Mouse (Mus musculus) hindbrain, embryonic 15.5 days (tissue): ENCODE measurements around the gene Yaf2. TPM values are rescaled to one million over a fixed set of nuclear protein-coding genes. Genes with fewer than 3 reads are reported as not detected.
"Not testable (repeated sequence)": the region's sequence is repeated elsewhere in the genome, so short reads cannot be mapped to it uniquely, and the experiment has no call there.

Experiments used
- ATAC-seq: fragments of 200-750 bp; cut with Nextera tagmentation; 2 replicates; pipeline ENCODE4 v1.8.0; 2017; ENCODE audit warnings: low read depth, moderate number of reproducible peaks, moderate TSS enrichment; ENCODE audit not compliant: low FRiP score
- H3K27ac ChIP-seq: fragments of 300-500 bp; sonication (generic); replicated peaks from 2 replicates; pipeline ENCODE4 v1.5.1; 2015; ENCODE audit warnings: mild to moderate bottlenecking, inconsistent platforms
- H3K27me3 ChIP-seq: fragments of 300-500 bp; sonication (generic); 2 replicates; pipeline ENCODE4 v1.6.1; 2015; ENCODE audit warnings: control low read depth, inconsistent platforms
- H3K36me3 ChIP-seq: fragments of 300-500 bp; sonication (generic); 2 replicates; pipeline ENCODE4 v1.6.1; 2015; ENCODE audit warnings: control low read depth, inconsistent platforms
- H3K4me1 ChIP-seq: fragments of 300-500 bp; sonication (generic); replicated peaks from 2 replicates; pipeline ENCODE4 v1.6.1; 2015; ENCODE audit warnings: control low read depth, inconsistent platforms
- H3K4me2 ChIP-seq: fragments of 300-500 bp; sonication (generic); 2 replicates; pipeline ENCODE4 v1.6.1; 2015; ENCODE audit warnings: moderate library complexity, mild to moderate bottlenecking, inconsistent platforms
- H3K4me3 ChIP-seq: fragments of 300-500 bp; sonication (generic); 2 replicates; pipeline ENCODE4 v1.5.1; 2015; ENCODE audit warnings: mild to moderate bottlenecking, inconsistent platforms
- H3K9ac ChIP-seq: fragments of 300-500 bp; sonication (generic); 2 replicates; pipeline ENCODE4 v1.6.1; 2015; ENCODE audit warnings: inconsistent platforms
- H3K9me3 ChIP-seq: fragments of 300-500 bp; sonication (generic); 2 replicates; pipeline ENCODE4 v1.6.1; 2016; ENCODE audit warnings: control low read depth, inconsistent platforms
- WGBS: fragments of 180-500 bp; shearing (Covaris S2); methylation state at CpG from one replicate; pipeline ENCODE4 v1.1.7; 2015; 5-methylcytosine and 5-hydroxymethylcytosine counted together
- polyA plus RNA-seq: library from polyadenylated mRNA; unstranded; fragments of >200 nt; fragmentation: Nextera tagmentation; extraction: Ambion mirVana; gene quantifications from 2 replicates; pipeline ENCODE4 v1.2.1, GENCODE M21; 2015

The Yaf2 gene
- 128 and 131 TPM in 2 replicates for polyA plus RNA-seq

DNA sequence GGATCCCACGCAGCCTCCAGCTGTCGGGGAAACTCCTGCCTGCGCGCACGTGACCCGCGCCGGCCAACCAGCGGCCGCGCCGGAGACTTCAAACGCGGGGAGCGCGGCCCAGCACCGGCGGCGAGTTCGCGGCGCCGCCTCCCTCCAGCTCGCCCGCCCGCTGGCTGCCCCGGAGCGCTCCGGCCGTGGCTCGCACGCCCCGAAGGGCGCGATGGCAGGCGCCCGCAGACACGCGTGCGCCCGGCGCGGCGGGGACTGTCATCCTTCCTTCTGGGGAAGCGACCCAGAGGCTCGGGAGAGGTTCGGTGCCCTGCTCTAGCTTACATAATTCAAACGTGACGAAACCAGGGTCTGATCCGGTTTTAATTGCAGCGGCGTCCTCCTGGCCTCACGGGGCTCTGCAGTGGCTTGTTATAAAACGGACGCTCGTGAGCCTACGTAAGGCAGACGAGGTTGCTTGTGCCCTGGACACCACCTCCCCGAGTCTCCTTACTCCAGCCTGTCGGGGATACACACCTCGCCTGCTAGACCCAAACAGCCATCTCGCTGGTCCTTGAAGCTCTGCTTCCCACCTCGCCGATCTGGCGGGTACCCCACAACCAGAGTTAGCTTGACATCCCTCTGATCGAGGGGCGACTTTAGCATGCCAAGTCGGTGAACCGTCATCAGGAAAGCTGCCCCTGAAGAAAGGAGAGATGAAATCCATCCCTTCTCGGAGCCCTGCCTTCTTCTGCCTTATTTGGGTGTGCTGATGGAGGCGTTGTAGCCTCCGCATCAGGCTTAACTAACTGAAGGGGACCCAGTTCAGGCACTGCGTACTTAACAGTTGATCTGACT lies at the start of gene Yaf2:
TSS of gene Yaf2 (minus strand) at position 11 of the 837 bp plus-strand sequence.
- H3K9ac ChIP-seq: peak within 1 kb of the TSS; percentile 92
- H3K27me3 ChIP-seq: no peaks in the 10 kb centered on the region
- peak within 1 kb of the TSS; percentile 91 for H3K4me3 ChIP-seq
- peak within 1 kb of the TSS; percentile 77 for H3K4me2 ChIP-seq
- peaks cover 23% of the 10 kb centered on the region for H3K4me1 ChIP-seq
- WGBS: under 1% methylated on average over 66 of the region's 73 CpGs
- H3K27ac ChIP-seq: peak within 1 kb of the TSS; percentile 95
- no peaks in the 10 kb centered on the region for H3K36me3 ChIP-seq
- ATAC-seq: peak; percentile 95
- no peaks in the 10 kb centered on the region for H3K9me3 ChIP-seq

DNA sequence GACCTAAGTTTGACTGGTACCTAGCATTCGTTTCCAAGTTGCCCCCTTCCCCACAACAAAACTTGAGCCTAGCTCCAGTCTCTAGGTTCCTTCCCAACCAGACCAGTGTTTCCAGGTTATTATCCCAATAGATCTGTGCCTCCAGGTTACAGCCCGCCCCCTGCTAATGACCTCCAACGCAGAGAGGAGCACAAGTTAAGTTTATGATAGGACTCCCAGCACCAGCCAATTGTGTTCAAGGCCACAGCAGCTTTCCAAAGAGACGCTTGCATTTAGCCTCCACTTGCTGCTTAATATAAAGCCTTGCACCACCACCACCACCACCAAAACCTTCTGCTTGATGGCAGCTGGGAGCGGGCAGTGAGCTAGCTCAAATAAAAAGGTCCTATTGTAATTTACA lies 44.6 kb upstream of the Yaf2 start:
- H3K9me3 ChIP-seq: no peaks in the 10 kb centered on the region
- H3K4me2 ChIP-seq: no peak overlapping the region
- no peak overlapping the region for H3K4me3 ChIP-seq
- no peak overlapping the region for H3K27ac ChIP-seq
- H3K36me3 ChIP-seq: peaks cover 20% of the 10 kb centered on the region
- WGBS: 68% methylated on average over 5 of the region's 5 CpGs
- no peak for ATAC-seq
- no peaks in the 10 kb centered on the region for H3K27me3 ChIP-seq
- no peaks in the 10 kb centered on the region for H3K4me1 ChIP-seq
- no peak overlapping the region for H3K9ac ChIP-seq

DNA sequence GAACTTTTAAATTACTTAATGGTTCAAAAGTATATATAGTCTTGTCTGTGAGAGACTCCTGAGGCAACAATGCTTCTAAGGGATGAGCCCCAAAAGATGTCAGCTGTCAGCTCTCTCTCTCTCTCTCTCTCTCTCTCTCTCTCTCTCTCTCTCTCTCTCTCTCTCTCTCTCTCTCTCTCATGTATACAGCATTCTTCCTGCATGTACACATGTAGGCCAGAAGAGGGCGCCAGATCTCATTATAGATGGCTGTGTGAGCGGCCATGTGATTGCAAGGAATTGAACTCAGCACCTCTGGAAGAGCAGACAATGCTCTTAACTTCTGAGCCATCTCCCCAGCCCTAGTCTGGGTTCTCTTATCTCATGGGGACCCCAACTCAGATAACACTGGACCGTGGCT lies 42.4 kb upstream of the Yaf2 start:
- no peaks in the 10 kb centered on the region for H3K4me1 ChIP-seq
- no peak overlapping the region for H3K4me3 ChIP-seq
- no peak overlapping the region for H3K4me2 ChIP-seq
- H3K27me3 ChIP-seq: no peaks in the 10 kb centered on the region
- WGBS: 74% methylated on average over 3 of the region's 3 CpGs
- no peaks in the 10 kb centered on the region for H3K9me3 ChIP-seq
- no peak for ATAC-seq
- no peak overlapping the region for H3K9ac ChIP-seq
- H3K27ac ChIP-seq: no peak overlapping the region
- H3K36me3 ChIP-seq: peaks cover 5% of the 10 kb centered on the region

DNA sequence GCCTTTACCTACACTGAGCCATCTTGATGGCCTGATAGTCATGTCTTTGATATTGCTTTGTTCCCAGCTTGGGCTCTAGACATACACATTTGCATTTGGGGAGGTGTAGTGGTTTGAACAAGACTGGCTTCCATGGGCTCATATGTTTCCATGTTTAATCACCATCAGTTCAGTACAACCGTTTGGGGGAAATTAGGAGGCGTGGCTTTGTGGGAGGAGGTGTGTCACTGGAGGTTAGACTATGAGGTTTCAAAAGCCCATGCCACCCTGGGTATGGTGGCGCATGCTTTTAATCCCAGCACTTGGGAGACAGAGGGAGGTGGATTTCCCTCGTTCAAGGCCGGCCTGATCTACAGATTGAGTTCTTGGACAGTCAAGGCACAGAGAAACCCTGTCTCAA lies 39.0 kb upstream of the Yaf2 start:
- H3K4me3 ChIP-seq: no peak overlapping the region
- 97% methylated on average over 5 of the region's 5 CpGs for WGBS

DNA sequence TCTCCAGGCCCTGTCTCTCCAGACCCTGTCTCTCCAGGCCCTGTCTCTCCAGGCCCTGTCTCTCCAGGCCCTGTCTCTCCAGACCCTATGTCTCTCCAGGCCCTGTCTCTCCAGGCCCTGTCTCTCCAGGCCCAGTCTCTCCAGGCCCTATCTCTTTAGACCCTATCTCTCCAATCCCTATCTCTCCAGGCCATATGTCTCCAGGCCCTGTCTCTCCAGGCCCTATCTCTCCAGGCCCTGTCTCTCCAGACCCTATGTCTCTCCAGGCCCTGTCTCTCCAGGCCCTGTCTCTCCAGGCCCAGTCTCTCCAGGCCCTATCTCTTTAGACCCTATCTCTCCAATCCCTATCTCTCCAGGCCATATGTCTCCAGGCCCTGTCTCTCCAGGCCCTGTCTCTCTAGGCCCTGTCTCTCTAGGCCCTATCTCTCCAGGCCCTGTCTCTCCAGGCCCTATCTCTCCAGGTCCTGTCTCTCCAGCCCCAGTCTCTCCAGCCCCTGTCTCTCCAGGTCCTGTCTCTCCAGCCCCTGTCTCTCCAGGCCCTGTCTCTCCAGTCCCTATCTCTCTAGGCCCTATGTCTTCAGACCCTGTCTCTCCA lies 35.9 kb upstream of the Yaf2 start:
- ATAC-seq, H3K4me1 ChIP-seq, H3K27me3 ChIP-seq, H3K9me3 ChIP-seq, H3K4me3 ChIP-seq, H3K4me2 ChIP-seq, H3K9ac ChIP-seq, H3K27ac ChIP-seq, H3K36me3 ChIP-seq: not testable (repeated sequence)

More for the DNA sequence above, 39.0 kb upstream of the Yaf2 start:
- Histone ChIP-seq H3K27ac (no peak overlapping the region), H3K9ac (no peak overlapping the region), H3K9me3 (no peaks in the 10 kb centered on the region), H3K4me2 (no peak overlapping the region), H3K27me3 (no peaks in the 10 kb centered on the region), H3K4me1 (no peaks in the 10 kb centered on the region), H3K36me3 (no peaks in the 10 kb centered on the region)
- ATAC-seq: no peak

DNA sequence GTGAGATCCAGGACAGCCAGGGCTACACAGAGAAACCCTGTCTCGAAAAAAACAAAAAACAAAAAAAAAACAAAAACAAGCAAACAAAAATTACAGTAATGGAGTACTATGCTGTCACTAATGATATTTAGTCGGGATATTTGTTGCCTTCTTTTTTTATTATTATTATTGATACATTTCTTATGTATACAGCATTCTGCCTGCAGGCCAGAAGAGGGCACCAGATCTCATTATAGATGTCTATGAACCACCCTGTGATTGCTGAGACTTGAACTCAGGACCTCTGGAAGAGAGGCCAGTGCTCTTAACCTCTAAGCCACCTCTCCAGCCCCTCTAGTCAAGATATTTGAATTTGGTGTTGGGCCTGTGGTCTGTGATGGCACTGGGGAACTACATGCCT lies 35.1 kb upstream of the Yaf2 start:
- Histone ChIP-seq H3K27ac (no peak overlapping the region), H3K36me3 (no peaks in the 10 kb centered on the region), H3K27me3 (no peaks in the 10 kb centered on the region), H3K4me2 (no peak overlapping the region), H3K4me1 (no peaks in the 10 kb centered on the region), H3K9ac (no peak overlapping the region), H3K9me3 (no peaks in the 10 kb centered on the region), H3K4me3 (no peak overlapping the region)
- no peak for ATAC-seq
- WGBS: 92% methylated on average over 2 of the region's 2 CpGs

DNA sequence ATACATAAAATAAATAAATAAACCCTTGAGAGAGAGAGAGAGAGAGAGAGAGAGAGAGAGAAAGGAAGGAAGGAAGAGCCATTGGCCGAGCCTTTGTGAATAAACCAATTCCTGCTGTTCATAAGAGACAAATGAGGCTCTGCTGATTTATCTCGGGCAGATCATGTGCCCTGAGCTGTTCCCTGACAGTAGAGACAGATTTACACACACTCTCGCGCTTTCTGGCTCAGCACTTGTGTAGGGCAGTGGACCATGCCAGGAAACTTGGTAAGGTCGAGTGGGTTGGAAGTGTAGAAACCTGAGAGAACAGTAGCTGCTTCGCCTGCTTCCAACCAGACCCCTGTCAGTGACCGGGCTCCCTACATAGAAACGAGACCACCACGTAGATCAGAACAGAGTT lies 31.8 kb upstream of the Yaf2 start:
- H3K4me1 ChIP-seq: no peaks in the 10 kb centered on the region
- no peak overlapping the region for H3K27ac ChIP-seq
- H3K4me2 ChIP-seq: no peak overlapping the region
- no peak for ATAC-seq
- no peak overlapping the region for H3K9ac ChIP-seq
- 77% methylated on average over 9 of the region's 9 CpGs for WGBS
- H3K9me3 ChIP-seq: no peaks in the 10 kb centered on the region
- no peaks in the 10 kb centered on the region for H3K27me3 ChIP-seq
- no peak overlapping the region for H3K4me3 ChIP-seq
- no peaks in the 10 kb centered on the region for H3K36me3 ChIP-seq

DNA sequence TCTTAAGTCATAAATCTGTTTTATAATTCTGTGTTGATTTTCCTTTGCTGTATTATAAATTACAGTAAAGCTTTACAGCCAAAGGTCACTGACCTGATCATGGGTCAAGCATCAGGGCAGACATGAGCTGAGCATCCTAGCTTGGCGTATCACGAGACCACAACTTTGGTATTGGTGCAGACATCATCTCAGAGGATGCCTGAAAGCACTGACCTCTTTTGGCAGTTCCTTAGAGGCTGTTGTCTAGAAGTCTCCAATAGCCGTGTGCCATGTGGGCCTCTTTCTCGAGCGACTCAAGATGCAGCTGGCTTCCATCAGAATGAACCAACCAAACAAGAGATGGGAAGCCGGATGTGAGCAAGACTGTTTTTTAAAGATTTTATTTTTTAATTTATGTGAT lies 28.8 kb upstream of the Yaf2 start:
- H3K36me3 ChIP-seq: no peaks in the 10 kb centered on the region
- no peak overlapping the region for H3K27ac ChIP-seq
- H3K4me1 ChIP-seq: no peaks in the 10 kb centered on the region
- H3K4me2 ChIP-seq: no peak overlapping the region
- H3K27me3 ChIP-seq: no peaks in the 10 kb centered on the region
- H3K9ac ChIP-seq: no peak overlapping the region
- WGBS: 92% methylated on average over 6 of the region's 6 CpGs
- no peak for ATAC-seq
- H3K4me3 ChIP-seq: no peak overlapping the region
- H3K9me3 ChIP-seq: no peaks in the 10 kb centered on the region

DNA sequence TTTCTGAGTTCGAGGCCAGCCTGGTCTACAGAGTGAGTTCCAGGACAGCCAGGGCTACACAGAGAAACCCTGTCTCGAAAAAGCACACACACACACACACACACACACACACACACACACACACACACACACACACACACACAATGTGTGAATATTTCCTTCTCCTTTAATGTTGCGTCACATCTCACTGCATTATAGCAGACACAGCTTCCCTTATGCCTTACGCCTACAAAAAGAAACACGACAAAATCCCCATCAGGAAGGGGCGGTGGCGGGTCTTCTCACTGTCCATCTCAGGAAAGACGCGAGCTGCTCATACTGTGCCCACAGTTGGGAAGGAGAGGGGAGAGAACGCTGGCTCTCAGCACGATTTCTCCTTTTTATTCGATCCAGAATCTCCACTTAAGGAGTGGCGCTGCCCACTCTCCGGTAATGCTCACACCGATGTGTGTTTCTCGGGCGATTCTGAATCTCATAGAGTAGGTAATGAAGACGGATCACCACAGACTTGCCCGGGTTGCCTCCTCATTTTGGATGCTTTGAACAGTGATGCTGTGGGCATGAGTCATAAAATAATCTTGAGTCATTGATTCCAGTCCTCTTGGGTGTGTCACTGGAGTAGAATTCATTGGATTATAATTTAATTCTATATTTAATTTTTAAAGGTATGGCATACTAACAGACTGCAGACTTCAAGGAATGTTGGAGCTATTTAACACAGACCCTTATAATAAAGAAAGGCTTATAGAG lies 21.8 kb upstream of the Yaf2 start:
- no peak overlapping the region for H3K4me2 ChIP-seq
- WGBS: 91% methylated on average over 18 of the region's 19 CpGs
- ATAC-seq: no peak
- no peaks in the 10 kb centered on the region for H3K36me3 ChIP-seq
- no peak overlapping the region for H3K27ac ChIP-seq
- H3K4me3 ChIP-seq: no peak overlapping the region
- no peaks in the 10 kb centered on the region for H3K4me1 ChIP-seq
- no peaks in the 10 kb centered on the region for H3K27me3 ChIP-seq
- H3K9me3 ChIP-seq: no peaks in the 10 kb centered on the region
- no peak overlapping the region for H3K9ac ChIP-seq

DNA sequence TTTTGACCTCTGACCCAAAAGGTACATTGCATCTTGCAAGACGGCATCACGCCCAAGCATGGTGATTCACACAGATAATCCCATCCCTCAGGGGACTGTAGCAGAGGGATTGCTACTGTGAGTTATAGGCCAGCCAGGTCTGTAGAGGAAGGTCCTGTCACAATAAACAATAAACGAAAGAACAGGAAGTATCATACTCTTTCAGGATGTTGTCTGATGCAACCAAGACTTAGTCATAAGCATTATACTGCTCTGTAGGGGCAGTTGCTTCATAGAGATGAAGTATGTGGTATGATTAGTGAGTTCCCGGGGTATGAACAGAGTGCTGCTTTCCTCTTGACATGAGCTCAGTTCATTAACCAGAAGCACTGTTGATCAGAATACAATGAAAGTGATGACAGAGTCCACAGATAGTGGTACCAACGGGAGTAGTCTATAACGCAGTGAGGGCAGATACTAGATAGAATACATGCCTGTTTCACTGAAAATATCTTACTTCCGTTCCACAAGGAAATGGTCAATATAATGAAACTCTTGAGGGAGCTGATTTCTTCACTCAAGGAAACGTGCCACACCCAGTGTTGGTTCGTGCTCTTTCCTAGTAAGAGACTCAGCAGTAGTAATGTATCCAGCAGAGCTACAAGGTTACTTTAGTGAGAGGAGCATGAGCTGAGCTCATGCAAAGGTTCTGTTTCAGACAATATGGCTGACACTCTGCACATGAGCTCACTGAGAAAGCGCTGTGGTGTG lies 4.1 kb upstream of the Yaf2 start:
- Histone ChIP-seq H3K9ac (no peak overlapping the region), H3K4me3 (no peak overlapping the region), H3K36me3 (no peaks in the 10 kb centered on the region), H3K4me2 (no peak overlapping the region), H3K27ac (no peak overlapping the region), H3K27me3 (no peaks in the 10 kb centered on the region), H3K9me3 (no peaks in the 10 kb centered on the region), H3K4me1 (peaks cover 9% of the 10 kb centered on the region)
- WGBS: 89% methylated on average over 10 of the region's 10 CpGs
- ATAC-seq: no peak

DNA sequence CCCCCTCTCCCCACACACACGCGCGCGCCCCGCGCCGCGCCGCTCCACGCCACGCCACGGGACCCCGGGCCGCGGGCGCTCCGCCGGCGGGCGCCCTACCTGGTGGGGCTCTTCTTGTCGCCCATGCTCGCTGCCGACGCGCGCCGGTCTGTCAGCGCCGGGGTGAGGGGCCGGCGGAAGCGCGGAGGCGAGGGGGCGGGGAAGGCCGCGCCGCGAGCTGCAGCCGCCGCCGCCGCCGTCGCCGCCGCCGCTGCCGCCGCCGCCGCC lies 144 bp downstream of the Yaf2 start:
- peaks cover 23% of the 10 kb centered on the region for H3K4me1 ChIP-seq
- H3K4me3 ChIP-seq: peak overlapping the region; percentile 91
- peak overlapping the region; percentile 77 for H3K4me2 ChIP-seq
- H3K9ac ChIP-seq: peak overlapping the region; percentile 92
- peak overlapping the region; percentile 95 for H3K27ac ChIP-seq
- no peaks in the 10 kb centered on the region for H3K27me3 ChIP-seq
- no peaks in the 10 kb centered on the region for H3K36me3 ChIP-seq
- no peaks in the 10 kb centered on the region for H3K9me3 ChIP-seq
- under 1% methylated on average over 21 of the region's 52 CpGs for WGBS
- peak; percentile 68; the same call in 1 of the 2 replicates for ATAC-seq
